Mouse (Mus musculus): ENCODE measurements around the gene Cux1. TPM values are rescaled to one million over a fixed set of nuclear protein-coding genes. Genes with fewer than 3 reads are reported as not detected.

The Cux1 gene
- polyA plus RNA-seq, 1 experiment from 2014 or later: 68.9 TPM

DNA sequence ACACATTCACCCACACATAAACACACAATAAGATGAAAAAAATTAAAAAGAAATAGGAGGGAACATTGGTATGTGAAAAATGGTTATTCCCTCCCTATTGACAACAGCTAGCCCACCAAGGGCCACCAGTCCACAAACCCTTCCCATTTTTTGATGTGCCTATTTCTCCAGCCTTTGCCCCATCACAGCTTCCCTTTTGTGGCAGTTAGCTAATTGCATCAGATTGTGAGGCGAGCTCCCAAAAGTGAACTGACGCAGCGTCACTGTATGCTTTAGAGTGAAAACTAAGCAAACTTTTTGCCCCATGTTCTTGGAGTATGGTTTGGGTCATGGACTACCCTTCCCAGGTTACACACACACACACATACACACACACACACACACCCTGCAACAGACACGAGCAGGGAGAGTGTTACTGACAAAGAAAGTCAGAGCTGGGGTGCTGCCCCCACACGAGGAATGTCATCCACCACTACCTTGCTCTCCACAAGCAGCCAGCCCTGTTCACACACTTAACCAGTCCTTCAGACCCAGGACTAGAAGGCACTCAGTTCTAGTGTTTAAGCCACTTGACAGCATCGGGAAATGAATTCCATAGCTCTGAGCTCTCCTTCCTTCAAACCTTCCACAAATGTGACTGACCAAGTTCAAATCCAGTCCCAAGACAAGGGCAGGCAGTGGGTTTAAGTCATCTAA is 172.6 kb downstream of the Cux1 start:
- Histone ChIP-seq H3K4me2 (no peak overlapping the region), H3K9ac (no peak overlapping the region), H3K4me3 (no peak overlapping the region), H3K27me3 (replicated peaks) (no peaks in the 10 kb centered on the region), H3K27ac (replicated peaks) (peak overlapping the region; percentile 54; the same call in 1 of the 2 replicates), H3K9me3 (no peaks in the 10 kb centered on the region), H3K4me1 (peaks cover 66% of the 10 kb centered on the region), H3K36me3 (peaks cover 20% of the 10 kb centered on the region)
- 59% methylated on average over 6 of the region's 6 CpGs for WGBS
- ATAC-seq (ENCODE audit: extremely low read depth, insufficient number of reproducible peaks, low FRiP score, low TSS enrichment): no peak

DNA sequence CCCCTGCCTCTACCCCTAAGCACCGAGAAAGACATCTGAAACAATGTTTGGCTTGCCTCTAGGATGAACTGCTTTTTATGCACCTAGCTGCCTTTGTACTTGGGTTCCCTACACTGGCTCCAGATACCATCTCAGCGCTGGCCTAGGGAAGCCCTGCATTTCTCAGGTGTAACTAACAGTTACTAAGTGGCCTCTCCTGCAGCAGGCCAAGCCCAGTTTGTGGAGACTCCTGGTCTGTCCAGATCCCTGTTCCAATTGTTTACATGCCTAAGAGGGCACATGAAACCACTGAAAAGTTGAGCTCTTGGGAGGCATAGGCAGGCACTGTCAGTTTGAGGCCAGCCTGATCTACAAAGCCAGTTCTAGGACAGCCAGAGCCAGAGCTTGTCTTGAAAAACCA is 173.7 kb downstream of the Cux1 start:
- Histone ChIP-seq H3K27ac (replicated peaks) (no peak overlapping the region), H3K4me3 (no peak overlapping the region), H3K36me3 (peaks cover 20% of the 10 kb centered on the region), H3K9me3 (no peaks in the 10 kb centered on the region), H3K9ac (no peak overlapping the region), H3K4me2 (no peak overlapping the region), H3K27me3 (replicated peaks) (no peaks in the 10 kb centered on the region), H3K4me1 (peaks cover 61% of the 10 kb centered on the region)
- 82% methylated on average over 2 of the region's 2 CpGs for WGBS
- ATAC-seq (ENCODE audit: extremely low read depth, insufficient number of reproducible peaks, low FRiP score, low TSS enrichment): no peak

GRCm38 (mm10) chr5:136386757-136387156 is 180.5 kb downstream of the Cux1 start:
- peak overlapping the region; percentile 64 for H3K27ac ChIP-seq (replicated peaks)
- peaks cover 42% of the 10 kb centered on the region for H3K4me1 ChIP-seq
- ATAC-seq (ENCODE audit: extremely low read depth, insufficient number of reproducible peaks, low FRiP score, low TSS enrichment): no peak
- no peak overlapping the region for H3K4me3 ChIP-seq
- no peaks in the 10 kb centered on the region for H3K9me3 ChIP-seq
- no peaks in the 10 kb centered on the region for H3K27me3 ChIP-seq (replicated peaks)
- H3K9ac ChIP-seq: no peak overlapping the region
- WGBS: 46% methylated on average over 2 of the region's 2 CpGs
- H3K36me3 ChIP-seq: peaks cover 24% of the 10 kb centered on the region
- H3K4me2 ChIP-seq: no peak overlapping the region

- no peak overlapping the region for H3K4me3 ChIP-seq
These were observed 182.1 kb downstream of the Cux1 start for GRCm38 (mm10) chr5:136385161-136385560.

DNA sequence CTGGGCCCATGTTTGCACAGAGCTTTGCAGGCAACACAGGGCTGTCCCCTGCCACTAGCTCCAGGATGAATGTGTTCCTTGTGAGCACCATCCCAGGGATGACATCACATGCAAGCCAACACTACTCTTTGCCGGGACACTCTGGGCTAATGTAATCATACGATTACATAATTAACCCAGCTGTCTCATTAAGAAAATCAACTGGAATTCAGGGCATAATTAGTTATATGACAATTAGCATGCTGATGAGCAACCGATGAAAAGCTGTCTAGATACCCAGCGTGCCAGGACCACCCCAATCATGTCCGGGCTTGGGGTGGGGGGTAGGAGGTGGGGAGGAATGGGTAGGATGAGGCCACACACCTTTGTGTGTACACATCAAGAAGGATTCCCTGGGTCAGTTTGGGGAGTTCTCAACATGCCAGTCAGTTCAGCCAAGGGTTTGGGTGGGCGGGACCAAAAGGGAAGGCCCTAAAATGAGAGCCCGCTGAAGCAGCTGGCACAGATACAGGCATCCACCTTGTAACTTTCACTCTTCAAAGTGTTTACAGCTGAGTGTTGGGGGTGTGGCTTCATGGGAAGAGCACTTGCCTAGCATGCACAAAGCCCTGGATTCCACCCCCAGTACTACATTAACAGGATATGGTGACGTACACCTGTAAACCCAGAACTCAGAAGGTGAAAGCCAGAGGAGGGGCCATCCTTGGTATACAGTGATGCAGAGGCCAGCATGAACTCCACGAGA is 184.9 kb downstream of the Cux1 start:
- H3K4me1 ChIP-seq: peaks cover 31% of the 10 kb centered on the region
- H3K27ac ChIP-seq (replicated peaks): peak overlapping the region; percentile 52; the same call in 1 of the 2 replicates
- no peak overlapping the region for H3K4me3 ChIP-seq
- H3K9ac ChIP-seq: no peak overlapping the region
- H3K4me2 ChIP-seq: no peak overlapping the region
- peaks cover 4% of the 10 kb centered on the region; the same call in 1 of the 2 replicates for H3K9me3 ChIP-seq
- no peak for ATAC-seq (ENCODE audit: extremely low read depth, insufficient number of reproducible peaks, low FRiP score, low TSS enrichment)
- H3K27me3 ChIP-seq (replicated peaks): no peaks in the 10 kb centered on the region
- H3K36me3 ChIP-seq: peaks cover 16% of the 10 kb centered on the region
- WGBS: 85% methylated on average over 9 of the region's 9 CpGs

More at GRCm38 (mm10) chr5:136385161-136385560, 182.1 kb downstream of the Cux1 start:
- H3K4me1 ChIP-seq: peaks cover 43% of the 10 kb centered on the region
- no peak overlapping the region for H3K9ac ChIP-seq
- no peaks in the 10 kb centered on the region for H3K9me3 ChIP-seq
- H3K36me3 ChIP-seq: peaks cover 9% of the 10 kb centered on the region
- WGBS: 67% methylated on average over 3 of the region's 3 CpGs
- H3K27me3 ChIP-seq (replicated peaks): no peaks in the 10 kb centered on the region
- H3K4me2 ChIP-seq: no peak overlapping the region
- ATAC-seq (ENCODE audit: extremely low read depth, insufficient number of reproducible peaks, low FRiP score, low TSS enrichment): no peak
- H3K27ac ChIP-seq (replicated peaks): no peak overlapping the region

DNA sequence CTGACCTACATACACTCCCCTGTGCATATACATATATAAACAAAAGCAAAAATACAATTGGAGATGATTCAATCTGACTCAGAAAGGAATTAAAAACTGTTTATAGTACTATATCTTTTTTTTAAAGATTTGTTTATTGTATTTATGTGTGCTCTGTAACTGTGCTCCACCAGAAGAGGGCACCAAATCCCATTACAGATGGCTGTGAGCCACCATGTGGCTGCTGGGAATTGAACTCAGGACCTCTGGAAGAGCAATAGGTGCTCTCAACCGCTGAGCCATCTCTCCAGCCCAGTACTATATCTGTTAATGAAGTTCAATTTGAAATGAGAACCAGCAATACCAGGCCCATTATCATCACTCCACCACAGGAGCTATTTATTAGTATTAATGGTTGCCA is 187.9 kb downstream of the Cux1 start:
- Histone ChIP-seq H3K9me3 (peaks cover 4% of the 10 kb centered on the region; the same call in 1 of the 2 replicates), H3K9ac (no peak overlapping the region), H3K4me3 (no peak overlapping the region), H3K4me1 (peaks cover 49% of the 10 kb centered on the region), H3K27ac (replicated peaks) (no peak overlapping the region), H3K4me2 (no peak overlapping the region), H3K27me3 (replicated peaks) (no peaks in the 10 kb centered on the region), H3K36me3 (peaks cover 16% of the 10 kb centered on the region)
- no peak for ATAC-seq (ENCODE audit: extremely low read depth, insufficient number of reproducible peaks, low FRiP score, low TSS enrichment)
- WGBS: 81% methylated on average over 1 of the region's 1 CpGs

- H3K4me3 ChIP-seq: no peak overlapping the region
- H3K9ac ChIP-seq: no peak overlapping the region
- peaks cover 4% of the 10 kb centered on the region; the same call in 1 of the 2 replicates for H3K9me3 ChIP-seq
- H3K27me3 ChIP-seq (replicated peaks): no peaks in the 10 kb centered on the region
- H3K4me1 ChIP-seq: peaks cover 48% of the 10 kb centered on the region
- 87% methylated on average over 3 of the region's 3 CpGs for WGBS
- no peak overlapping the region for H3K27ac ChIP-seq (replicated peaks)
- no peak overlapping the region for H3K4me2 ChIP-seq
- peaks cover 19% of the 10 kb centered on the region for H3K36me3 ChIP-seq
- no peak for ATAC-seq (ENCODE audit: extremely low read depth, insufficient number of reproducible peaks, low FRiP score, low TSS enrichment)
These were observed 190.2 kb downstream of the Cux1 start for GRCm38 (mm10) chr5:136377101-136377500.

DNA sequence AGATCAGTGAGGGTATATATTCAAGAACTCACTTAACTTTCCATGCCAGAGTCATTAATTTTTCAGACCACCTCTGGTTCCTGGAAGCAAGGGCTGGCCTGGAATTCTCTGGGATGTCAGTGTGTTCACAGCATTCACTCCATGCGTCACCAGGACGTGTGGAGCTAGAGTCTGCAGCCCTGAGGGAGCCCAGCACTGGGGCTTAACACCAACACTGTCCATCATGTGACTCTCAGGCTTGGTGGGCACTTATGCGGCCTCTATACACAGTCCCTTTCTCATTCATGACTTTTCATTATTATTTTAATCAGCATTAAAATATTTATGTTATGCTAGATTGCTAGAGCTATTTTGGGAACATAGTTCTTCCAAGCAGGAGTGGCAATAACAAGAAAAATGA is 191.9 kb downstream of the Cux1 start:
- Histone ChIP-seq H3K27me3 (replicated peaks) (no peaks in the 10 kb centered on the region), H3K9me3 (peaks cover 4% of the 10 kb centered on the region; the same call in 1 of the 2 replicates), H3K4me1 (peaks cover 40% of the 10 kb centered on the region), H3K9ac (0 out of 2 replicates have a peak overlapping the region, but pooled peaks have one; percentile 24), H3K4me2 (peak overlapping the region; percentile 32), H3K4me3 (no peak overlapping the region), H3K36me3 (peaks cover 33% of the 10 kb centered on the region), H3K27ac (replicated peaks) (peak overlapping the region; percentile 80)
- 37% methylated on average over 3 of the region's 3 CpGs for WGBS
- ATAC-seq (ENCODE audit: extremely low read depth, insufficient number of reproducible peaks, low FRiP score, low TSS enrichment): no peak

DNA sequence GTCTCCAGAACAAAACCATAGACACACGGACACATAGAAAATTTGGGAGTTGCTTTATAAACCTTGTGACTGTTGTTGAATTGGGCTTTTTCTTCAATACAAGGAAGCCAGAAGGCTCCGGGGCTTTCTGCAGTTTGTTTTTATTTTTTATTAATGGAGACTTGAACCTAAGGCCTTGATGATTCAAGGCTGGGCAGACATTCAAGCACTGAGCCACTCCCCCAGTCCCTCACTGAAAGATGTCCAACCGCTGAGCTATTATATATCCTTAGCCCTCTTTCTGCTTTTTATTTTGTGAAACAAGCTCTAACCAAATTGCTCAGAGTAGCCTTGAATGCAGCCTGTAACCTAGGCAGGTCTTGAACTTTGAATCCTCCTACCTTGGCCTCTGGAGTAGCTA is 195.0 kb downstream of the Cux1 start:
- WGBS: 86% methylated on average over 3 of the region's 3 CpGs
- peaks cover 37% of the 10 kb centered on the region for H3K4me1 ChIP-seq
- H3K4me2 ChIP-seq: no peak overlapping the region
- H3K4me3 ChIP-seq: no peak overlapping the region
- H3K36me3 ChIP-seq: peaks cover 55% of the 10 kb centered on the region
- H3K9ac ChIP-seq: no peak overlapping the region
- H3K27ac ChIP-seq (replicated peaks): no peak overlapping the region
- ATAC-seq (ENCODE audit: extremely low read depth, insufficient number of reproducible peaks, low FRiP score, low TSS enrichment): no peak
- H3K27me3 ChIP-seq (replicated peaks): no peaks in the 10 kb centered on the region
- H3K9me3 ChIP-seq: no peaks in the 10 kb centered on the region

DNA sequence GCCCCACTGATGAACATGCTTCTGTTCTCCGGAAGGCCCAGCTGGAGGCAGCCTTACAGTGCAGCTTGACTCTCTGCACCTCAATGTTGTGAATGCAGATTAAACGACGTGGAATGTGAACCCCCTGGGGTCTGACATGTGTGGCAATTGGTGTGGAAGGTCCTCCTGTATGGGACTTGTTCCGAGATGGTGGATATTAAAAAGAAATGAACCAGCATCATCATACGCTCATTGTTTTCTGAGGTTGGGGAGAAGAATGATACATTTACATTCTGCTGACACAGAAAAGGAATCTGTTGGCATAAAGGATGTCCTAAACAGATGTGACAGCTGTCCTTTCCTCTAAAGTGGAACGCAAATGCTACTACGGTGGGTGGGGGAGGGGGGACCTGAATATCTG is 203.9 kb downstream of the Cux1 start:
- WGBS: 68% methylated on average over 7 of the region's 7 CpGs
- Histone ChIP-seq H3K9me3 (no peaks in the 10 kb centered on the region), H3K9ac (no peak overlapping the region), H3K27ac (replicated peaks) (no peak overlapping the region), H3K4me3 (no peak overlapping the region), H3K4me2 (no peak overlapping the region), H3K27me3 (replicated peaks) (no peaks in the 10 kb centered on the region), H3K36me3 (peaks cover 90% of the 10 kb centered on the region), H3K4me1 (no peaks in the 10 kb centered on the region)
- no peak for ATAC-seq (ENCODE audit: extremely low read depth, insufficient number of reproducible peaks, low FRiP score, low TSS enrichment)

DNA sequence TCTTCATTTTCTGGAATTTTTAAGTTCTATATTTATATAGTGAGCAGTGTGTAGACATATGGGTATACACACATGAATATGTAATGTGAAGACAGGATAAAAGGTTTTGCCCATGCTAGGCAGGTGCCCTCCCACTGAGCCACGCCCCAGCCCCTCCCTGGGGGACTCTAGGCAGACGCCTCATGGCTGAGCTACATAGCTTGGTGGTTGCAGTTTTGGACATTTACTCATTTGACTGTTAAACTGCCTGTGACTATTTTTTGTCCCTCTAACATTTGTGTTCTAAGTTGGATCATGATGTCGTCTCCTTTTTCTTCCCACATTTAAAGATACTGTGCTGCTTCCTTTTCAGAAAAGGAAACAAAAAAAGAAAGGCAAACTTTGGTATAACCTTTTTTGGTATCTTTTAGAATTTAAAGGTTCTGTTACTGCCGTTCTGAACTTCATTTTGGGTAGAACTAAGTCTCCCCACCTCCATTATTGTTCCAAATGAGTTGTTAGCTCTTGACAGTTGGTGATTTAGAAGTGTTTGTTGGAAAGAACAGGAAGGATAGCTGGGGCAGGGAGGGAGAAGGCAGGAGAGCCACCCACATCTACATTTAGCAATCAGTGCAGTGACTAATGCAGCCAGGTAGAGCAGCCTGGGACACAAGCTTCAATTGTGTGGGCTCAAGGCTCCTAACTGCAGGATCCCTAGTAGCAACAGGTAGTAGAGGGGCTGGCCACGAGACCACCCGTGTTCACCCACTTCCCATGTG is 204.6 kb downstream of the Cux1 start:
- H3K36me3 ChIP-seq: peaks cover 90% of the 10 kb centered on the region
- no peak for ATAC-seq (ENCODE audit: extremely low read depth, insufficient number of reproducible peaks, low FRiP score, low TSS enrichment)

More for the DNA sequence above, 204.6 kb downstream of the Cux1 start:
- Histone ChIP-seq H3K27ac (replicated peaks) (no peak overlapping the region), H3K4me1 (peaks cover 7% of the 10 kb centered on the region), H3K4me3 (no peak overlapping the region), H3K9ac (no peak overlapping the region), H3K9me3 (no peaks in the 10 kb centered on the region), H3K4me2 (no peak overlapping the region), H3K27me3 (replicated peaks) (no peaks in the 10 kb centered on the region)
- WGBS: 79% methylated on average over 6 of the region's 6 CpGs
